Mouse (Mus musculus): ENCODE measurements around the gene Aff1.

DNA sequence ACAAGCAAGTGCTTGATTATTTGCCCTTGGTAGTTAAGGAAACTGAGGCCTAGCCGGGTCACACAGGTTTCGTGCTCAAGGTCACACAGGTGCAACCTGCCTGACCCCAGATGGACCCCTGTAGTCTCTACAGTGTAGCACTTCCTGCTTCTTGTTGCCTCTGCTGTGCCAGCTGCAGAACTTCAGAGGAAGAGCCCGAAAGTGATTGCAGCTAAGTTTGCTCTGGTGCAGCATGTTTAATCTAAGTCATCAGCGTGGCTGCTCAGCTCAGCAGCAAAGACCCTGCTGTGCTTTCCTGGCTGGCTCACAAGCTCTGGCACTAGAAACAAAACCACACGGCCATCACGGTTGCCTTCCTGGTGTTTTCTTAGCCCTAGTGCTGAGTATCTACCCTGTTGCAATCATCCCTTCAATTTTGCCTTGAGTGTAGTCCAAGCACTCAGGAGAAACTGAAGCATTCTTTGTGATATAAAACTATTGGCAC lies 64.1 kb downstream of the Aff1 start:
- TF ChIP-seq POLR2A (IDR thresholded peaks at IDR 0.05; ENCODE audit: low read depth, low read length) (no peak), CTCF (IDR thresholded peaks at IDR 0.05; ENCODE audit: borderline replicate concordance, insufficient read depth, low read length) (no peak)

All from embryonic fibroblast, embryonic 13.5 days (primary cell).